8 mouse cellular contexts compared by ENCODE assay signal in genomic region chrX:141212802-141213201, GRCm38 (mm10).
A peak's percentile ranks its signal among the peaks of the same experiment; 100 is the strongest.
DNase-seq lines count a peak whose midpoint lies in the region; ATAC-seq and TF ChIP-seq lines count a peak whose summit lies in the region.

No protein-coding gene starts in this region.

- no peak overlapping the region for H3K27ac ChIP-seq in forebrain, postnatal 0 days (ENCODE audit: low read depth, low read length)
- no peak overlapping the region for H3K27ac ChIP-seq in stomach, postnatal 0 days (replicated peaks)

- no peaks in the 10 kb centered on the region for H3K4me1 ChIP-seq in forebrain, postnatal 0 days (ENCODE audit: insufficient read depth)
- H3K4me1 ChIP-seq in stomach, postnatal 0 days (replicated peaks; ENCODE audit: control insufficient read depth, insufficient read depth), result no peaks in the 10 kb centered on the region

- no peak overlapping the region for H3K9ac ChIP-seq in forebrain, postnatal 0 days
- H3K9ac ChIP-seq in stomach, postnatal 0 days (ENCODE audit: low read length), result no peak overlapping the region

- no peaks in the 10 kb centered on the region for H3K27me3 ChIP-seq in forebrain, postnatal 0 days (ENCODE audit: insufficient read depth, low read length)
- no peaks in the 10 kb centered on the region for H3K27me3 ChIP-seq in stomach, postnatal 0 days (ENCODE audit: control insufficient read depth, insufficient read depth, low read length)

- ATAC-seq in forebrain, postnatal 0 days, result peak; percentile 78
- peak; percentile 65; the same call in 1 of the 2 replicates for ATAC-seq in megakaryocyte progenitor cell, adult 5-6 weeks (replicated peaks; ENCODE audit: poor library complexity)
- peak; percentile 40; the same call in 1 of the 2 replicates for ATAC-seq in stomach, postnatal 0 days (ENCODE audit: low FRiP score, low TSS enrichment)

- peak; percentile 56 for DNase-seq in testis, postnatal 10 days (ENCODE audit: low spot score)
- DNase-seq in testis, postnatal 14 days (ENCODE audit: low spot score), result no peak
- peak; percentile 20 for DNase-seq in brain, embryonic 18.5 days (ENCODE audit: low read depth, low spot score)
- peak; percentile 62 for DNase-seq in forebrain, postnatal 0 days
- peak; percentile 16 to 49 for DNase-seq in kidney, postnatal 36 days
- peak; percentile 26 for DNase-seq in stomach, postnatal 0 days (ENCODE audit: low spot score)
- DNase-seq in spleen, postnatal 36 days (ENCODE audit: low spot score in 2 of 2), result no peak

- no peak overlapping the region for H3K4me3 ChIP-seq in forebrain, postnatal 0 days (ENCODE audit: low read depth, low read length)
- H3K4me3 ChIP-seq in stomach, postnatal 0 days (ENCODE audit: low read depth, low read length), result no peak overlapping the region

- no peak for TF ChIP-seq EP300 in stomach, postnatal 0 days (optimal IDR thresholded peaks at IDR 0.05)

- TF ChIP-seq CTCF in forebrain, postnatal 0 days (IDR thresholded peaks at IDR 0.05; ENCODE audit: low read depth), result peak; percentile 61
- TF ChIP-seq CTCF in stomach, postnatal 0 days (IDR thresholded peaks at IDR 0.05; ENCODE audit: low read depth), result peak; percentile 73

- H3K4me2 ChIP-seq in forebrain, postnatal 0 days (ENCODE audit: low read depth), result no peak overlapping the region
- H3K4me2 ChIP-seq in stomach, postnatal 0 days (replicated peaks; ENCODE audit: low read depth), result no peak overlapping the region

- no peaks in the 10 kb centered on the region for H3K9me3 ChIP-seq in forebrain, postnatal 0 days (ENCODE audit: low read length)
- H3K9me3 ChIP-seq in stomach, postnatal 0 days (ENCODE audit: control insufficient read depth, low read length), result no peaks in the 10 kb centered on the region

- no peaks in the 10 kb centered on the region for H3K36me3 ChIP-seq in forebrain, postnatal 0 days (ENCODE audit: insufficient read depth)
- H3K36me3 ChIP-seq in stomach, postnatal 0 days (ENCODE audit: control insufficient read depth, insufficient read depth, low read length), result no peaks in the 10 kb centered on the region

- WGBS in forebrain, postnatal 0 days, result 32% methylated on average over 5 of the region's 5 CpGs
- WGBS in stomach, postnatal 0 days, result 41% methylated on average over 5 of the region's 5 CpGs

Comparison
In these comparisons a context has a peak if more than half of its experiments do, and no peak if none do; other contexts are left out.
1. DNase-seq: peak in testis, postnatal 10 days (single experiment), brain, embryonic 18.5 days (single experiment), forebrain, postnatal 0 days (single experiment), kidney, postnatal 36 days (2 of 2) and stomach, postnatal 0 days (single experiment); none in testis, postnatal 14 days (single experiment) and spleen, postnatal 36 days (0 of 2).
2. Peak in every context shown above with its lines, with median percentiles within 50 percentile points of each other: ATAC-seq.